Mouse (Mus musculus): Measurements from ENCODE around the gene Tpcn2. TPM values are rescaled to one million over a fixed set of nuclear protein-coding genes. Genes with fewer than 3 reads are reported as not detected.

Tpcn2 gene
- polyA plus RNA-seq, 2 experiments, result 0.39 to 3.3 TPM

DNA sequence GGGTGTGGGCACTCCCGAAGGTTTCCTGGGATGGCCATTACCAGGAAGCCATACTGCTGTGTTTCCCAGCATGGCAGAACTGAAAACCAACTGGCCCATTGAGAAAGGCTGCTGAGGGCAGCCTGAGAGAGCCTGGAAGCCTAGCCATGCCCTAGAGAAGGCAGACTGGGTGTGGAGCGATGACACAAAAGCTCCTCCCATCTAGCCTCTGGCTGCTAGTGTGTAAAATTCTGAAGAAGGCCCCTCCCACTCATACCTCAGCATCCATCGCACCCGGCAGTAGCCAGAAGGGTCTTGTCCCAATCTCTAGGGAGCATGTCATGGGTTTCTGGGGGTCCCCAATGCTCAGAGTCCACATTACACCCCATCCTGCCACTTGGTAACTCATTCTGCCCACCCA is 2.4 kb downstream of the Tpcn2 start:
- TF ChIP-seq EP300 (IDR thresholded peaks at IDR 0.05; ENCODE audit: low read depth), result no peak
- no peak for TF ChIP-seq CTCF (IDR thresholded peaks at IDR 0.05; ENCODE audit: low read depth)
- Histone ChIP-seq H3K9ac (replicated peaks) (no peak overlapping the region), H3K27ac (no peak overlapping the region), H3K4me1 (replicated peaks; ENCODE audit: control insufficient read depth in 2 of 2, insufficient read depth in 2 of 2, low read length in 1 of 2) (peaks cover 0 to 14% of the 10 kb centered on the region in 2 experiments; a peak in 2 of 4 replicates), H3K27me3 (ENCODE audit: control insufficient read depth, insufficient read depth, low read length) (no peaks in the 10 kb centered on the region), H3K4me3 (ENCODE audit: insufficient read depth in 1 of 2, low read depth in 2 of 2, low read length in 2 of 2) (no peak overlapping the region), H3K36me3 (replicated peaks; ENCODE audit: control insufficient read depth, insufficient read depth, low read depth) (no peaks in the 10 kb centered on the region), H3K4me2 (ENCODE audit: low read depth) (no peak overlapping the region), H3K9me3 (ENCODE audit: control insufficient read depth, low read length) (no peaks in the 10 kb centered on the region)
- ATAC-seq (ENCODE audit: insufficient read depth) (no peak), DNase-seq (ENCODE audit: low read depth in 3 of 3, low spot score in 3 of 3) (no peak)
- WGBS (ENCODE audit: insufficient replicate concordance), result 73% methylated on average over 4 of the region's 4 CpGs

DNA sequence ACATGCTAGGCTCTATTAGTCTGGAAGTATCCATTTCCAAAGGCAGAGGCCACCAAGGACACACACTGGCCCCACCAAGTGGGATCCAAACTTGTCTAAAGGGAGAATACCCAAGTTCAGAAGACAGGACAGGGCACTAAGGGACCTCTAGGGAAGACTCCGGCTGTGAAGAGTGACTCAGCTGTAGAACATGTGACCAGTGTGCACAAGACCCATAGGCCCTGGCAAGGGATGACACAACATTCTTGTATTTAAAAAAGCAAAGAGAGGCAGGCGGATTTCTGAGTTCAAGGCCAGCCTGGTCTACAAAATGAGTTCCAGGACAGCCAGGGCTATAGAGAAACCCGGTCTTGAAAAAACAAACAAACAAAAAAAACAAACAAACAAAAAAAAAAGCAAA is 8.3 kb downstream of the Tpcn2 start:
- DNase-seq (ENCODE audit: low read depth in 3 of 3, low spot score in 3 of 3) (no peak), ATAC-seq (ENCODE audit: insufficient read depth) (no peak)
- Histone ChIP-seq H3K27ac (no peak overlapping the region), H3K9ac (replicated peaks) (no peak overlapping the region), H3K36me3 (replicated peaks; ENCODE audit: control insufficient read depth, insufficient read depth, low read depth) (no peaks in the 10 kb centered on the region), H3K4me3 (ENCODE audit: insufficient read depth in 1 of 2, low read depth in 2 of 2, low read length in 2 of 2) (no peak overlapping the region), H3K9me3 (ENCODE audit: control insufficient read depth, low read length) (no peaks in the 10 kb centered on the region), H3K4me2 (ENCODE audit: low read depth) (no peak overlapping the region), H3K4me1 (replicated peaks; ENCODE audit: control insufficient read depth in 2 of 2, insufficient read depth in 2 of 2, low read length in 1 of 2) (no peaks in the 10 kb centered on the region), H3K27me3 (ENCODE audit: control insufficient read depth, insufficient read depth, low read length) (no peaks in the 10 kb centered on the region)
- TF ChIP-seq EP300 (IDR thresholded peaks at IDR 0.05; ENCODE audit: low read depth), result no peak
- no peak for TF ChIP-seq CTCF (IDR thresholded peaks at IDR 0.05; ENCODE audit: low read depth)
- WGBS (ENCODE audit: insufficient replicate concordance), result 65% methylated on average over 3 of the region's 3 CpGs

DNA sequence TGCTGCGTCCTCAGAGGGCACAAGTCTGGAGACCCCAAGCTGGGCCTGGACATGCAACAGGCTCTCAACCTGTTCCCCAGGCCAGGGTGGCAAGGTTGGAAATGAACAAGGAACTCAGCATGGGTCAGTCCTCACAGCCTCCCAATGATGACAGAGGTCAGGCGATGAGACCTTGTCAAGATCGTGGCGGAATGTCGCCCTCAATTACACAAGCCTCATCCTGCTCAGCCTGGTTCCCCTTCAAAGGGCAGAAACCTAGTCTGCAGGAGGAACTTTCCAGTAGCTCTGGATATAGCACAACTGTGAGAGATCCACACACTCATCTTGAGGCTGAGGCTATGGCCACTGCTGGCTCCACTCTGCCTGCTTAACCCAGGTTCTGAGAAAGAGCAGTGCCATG is 12.9 kb downstream of the Tpcn2 start:
- no peak for ATAC-seq (ENCODE audit: insufficient read depth)
- Histone ChIP-seq H3K9me3 (ENCODE audit: control insufficient read depth, low read length) (no peaks in the 10 kb centered on the region), H3K9ac (replicated peaks) (no peak overlapping the region), H3K27me3 (ENCODE audit: control insufficient read depth, insufficient read depth, low read length) (no peaks in the 10 kb centered on the region), H3K4me1 (replicated peaks; ENCODE audit: control insufficient read depth in 2 of 2, insufficient read depth in 2 of 2, low read length in 1 of 2) (no peaks in the 10 kb centered on the region), H3K4me2 (ENCODE audit: low read depth) (no peak overlapping the region), H3K4me3 (ENCODE audit: insufficient read depth in 1 of 2, low read depth in 2 of 2, low read length in 2 of 2) (no peak overlapping the region), H3K27ac (no peak overlapping the region), H3K36me3 (replicated peaks; ENCODE audit: control insufficient read depth, insufficient read depth, low read depth) (no peaks in the 10 kb centered on the region)
- no peak for DNase-seq (ENCODE audit: low read depth in 3 of 3, low spot score in 3 of 3)
- 80% methylated on average over 5 of the region's 5 CpGs for WGBS (ENCODE audit: insufficient replicate concordance)
- TF ChIP-seq EP300 (IDR thresholded peaks at IDR 0.05; ENCODE audit: low read depth) (no peak), CTCF (IDR thresholded peaks at IDR 0.05; ENCODE audit: low read depth) (no peak)

DNA sequence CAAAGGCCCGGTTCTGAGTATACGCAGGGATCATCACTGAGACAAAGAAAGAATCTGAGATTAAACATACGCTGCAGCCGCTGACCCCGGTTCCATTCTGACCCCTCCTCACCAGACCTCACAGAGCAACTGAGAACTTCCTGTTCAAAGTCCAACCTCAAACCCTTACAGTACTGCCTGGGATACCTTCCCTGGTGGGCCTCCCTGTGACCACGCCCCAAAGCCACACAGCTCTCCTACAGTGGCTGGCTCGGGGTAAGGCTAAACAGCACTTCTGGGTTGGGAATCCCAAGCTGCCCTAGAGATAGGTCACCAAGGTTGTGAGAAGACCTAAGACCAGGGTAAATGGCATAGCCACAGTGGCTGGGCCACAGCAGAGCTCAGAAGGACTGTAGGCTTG is 14.9 kb downstream of the Tpcn2 start:
- no peaks in the 10 kb centered on the region for H3K27me3 ChIP-seq (ENCODE audit: control insufficient read depth, insufficient read depth, low read length)
- H3K27ac ChIP-seq, result no peak overlapping the region
- no peak overlapping the region for H3K4me2 ChIP-seq (ENCODE audit: low read depth)
- no peaks in the 10 kb centered on the region for H3K36me3 ChIP-seq (replicated peaks; ENCODE audit: control insufficient read depth, insufficient read depth, low read depth)
- H3K9ac ChIP-seq (replicated peaks), result no peak overlapping the region
- TF ChIP-seq EP300 (IDR thresholded peaks at IDR 0.05; ENCODE audit: low read depth) (no peak), CTCF (IDR thresholded peaks at IDR 0.05; ENCODE audit: low read depth) (no peak)
- H3K9me3 ChIP-seq (ENCODE audit: control insufficient read depth, low read length), result no peaks in the 10 kb centered on the region
- H3K4me3 ChIP-seq (ENCODE audit: insufficient read depth in 1 of 2, low read depth in 2 of 2, low read length in 2 of 2), result no peak overlapping the region
- WGBS (ENCODE audit: insufficient replicate concordance), result 64% methylated on average over 7 of the region's 7 CpGs
- no peaks in the 10 kb centered on the region for H3K4me1 ChIP-seq (replicated peaks; ENCODE audit: control insufficient read depth in 2 of 2, insufficient read depth in 2 of 2, low read length in 1 of 2)
- ATAC-seq (ENCODE audit: insufficient read depth) (no peak), DNase-seq (ENCODE audit: low read depth in 3 of 3, low spot score in 3 of 3) (no peak)

DNA sequence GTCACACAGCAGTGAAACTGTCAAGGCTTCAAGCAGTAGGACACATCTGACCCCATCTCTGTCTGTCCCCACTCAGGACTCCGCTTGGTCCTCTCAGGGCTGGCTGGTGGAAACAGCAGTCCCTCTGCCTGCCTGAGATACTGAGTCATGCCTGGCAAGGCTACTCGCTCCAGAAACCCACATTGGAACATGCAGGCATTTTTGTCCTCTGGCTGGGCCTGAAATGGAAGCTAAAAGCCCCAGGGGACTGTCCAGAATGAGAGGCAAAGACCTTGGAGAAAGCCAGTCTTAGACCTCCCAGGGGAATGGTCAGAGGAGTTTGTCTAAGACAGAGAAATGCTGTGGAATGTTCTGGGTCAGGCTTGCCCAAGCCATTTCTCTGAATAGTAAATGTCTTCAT is 17.8 kb downstream of the Tpcn2 start:
- no peaks in the 10 kb centered on the region for H3K9me3 ChIP-seq (ENCODE audit: control insufficient read depth, low read length)
- H3K4me2 ChIP-seq (ENCODE audit: low read depth), result no peak overlapping the region
- H3K4me3 ChIP-seq (ENCODE audit: insufficient read depth in 1 of 2, low read depth in 2 of 2, low read length in 2 of 2), result no peak overlapping the region
- H3K4me1 ChIP-seq (replicated peaks; ENCODE audit: control insufficient read depth in 2 of 2, insufficient read depth in 2 of 2, low read length in 1 of 2), result no peaks in the 10 kb centered on the region
- H3K9ac ChIP-seq (replicated peaks), result no peak overlapping the region
- no peaks in the 10 kb centered on the region for H3K36me3 ChIP-seq (replicated peaks; ENCODE audit: control insufficient read depth, insufficient read depth, low read depth)
- ATAC-seq (ENCODE audit: insufficient read depth) (no peak), DNase-seq (ENCODE audit: low read depth in 3 of 3, low spot score in 3 of 3) (no peak)
- no peaks in the 10 kb centered on the region for H3K27me3 ChIP-seq (ENCODE audit: control insufficient read depth, insufficient read depth, low read length)
- 66% methylated on average over 2 of the region's 2 CpGs for WGBS (ENCODE audit: insufficient replicate concordance)
- no peak overlapping the region for H3K27ac ChIP-seq
- TF ChIP-seq EP300 (IDR thresholded peaks at IDR 0.05; ENCODE audit: low read depth) (no peak), CTCF (IDR thresholded peaks at IDR 0.05; ENCODE audit: low read depth) (no peak)
